Mouse (Mus musculus): ENCODE data around the gene Mcrip2. TPM values are rescaled to one million over a fixed set of nuclear protein-coding genes. Genes with fewer than 3 reads are reported as not detected.

The Mcrip2 gene
- total RNA-seq, 2 experiments from 2014 or later = 30.6 to 32.6 TPM

GRCm38 (mm10) chr17:25866172-25866571 lies 2.4 kb downstream of the Mcrip2 start:
- DNase-seq (ENCODE audit: low spot score in 2 of 2) = no peak

GRCm38 (mm10) chr17:25865288-25865687 lies 3.3 kb downstream of the Mcrip2 start:
- DNase-seq (ENCODE audit: low spot score in 2 of 2) = no peak

- no peak for DNase-seq (ENCODE audit: low spot score in 2 of 2)
Measured at GRCm38 (mm10) chr17:25864311-25864710, 4.3 kb downstream of the Mcrip2 start.

DNA sequence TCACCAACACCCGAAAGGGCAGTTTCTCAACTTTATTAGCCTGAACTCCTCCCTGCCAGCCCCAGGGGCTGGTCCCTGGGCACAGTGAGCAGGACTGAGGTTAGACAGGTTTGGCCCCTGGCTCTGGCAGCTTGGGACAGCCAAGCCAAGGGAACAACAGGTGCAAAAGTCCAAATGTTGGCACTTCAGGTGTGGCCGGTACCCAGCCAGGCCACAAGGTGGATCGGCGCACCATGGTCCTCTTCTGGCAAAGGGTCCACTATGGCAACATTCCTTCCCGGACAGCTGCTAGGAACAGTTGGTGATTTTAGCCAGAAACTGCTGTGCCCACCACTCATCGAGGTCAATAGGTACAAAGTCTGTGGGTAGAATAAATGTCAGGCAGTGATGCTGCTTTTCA lies 4.9 kb downstream of the Mcrip2 start:
- DNase-seq (ENCODE audit: low spot score in 2 of 2) = no peak

- no peak for DNase-seq (ENCODE audit: low spot score in 2 of 2)
Measured at GRCm38 (mm10) chr17:25861704-25862612, 6.6 kb downstream of the Mcrip2 start.

GRCm38 (mm10) chr17:25860832-25861703 lies 7.5 kb downstream of the Mcrip2 start, which contains the start of gene Wdr90:
Wdr90 (minus strand) TSS chr17:25861501.
- peak; percentile 89 to 90 for DNase-seq (ENCODE audit: low spot score in 2 of 2)

DNA sequence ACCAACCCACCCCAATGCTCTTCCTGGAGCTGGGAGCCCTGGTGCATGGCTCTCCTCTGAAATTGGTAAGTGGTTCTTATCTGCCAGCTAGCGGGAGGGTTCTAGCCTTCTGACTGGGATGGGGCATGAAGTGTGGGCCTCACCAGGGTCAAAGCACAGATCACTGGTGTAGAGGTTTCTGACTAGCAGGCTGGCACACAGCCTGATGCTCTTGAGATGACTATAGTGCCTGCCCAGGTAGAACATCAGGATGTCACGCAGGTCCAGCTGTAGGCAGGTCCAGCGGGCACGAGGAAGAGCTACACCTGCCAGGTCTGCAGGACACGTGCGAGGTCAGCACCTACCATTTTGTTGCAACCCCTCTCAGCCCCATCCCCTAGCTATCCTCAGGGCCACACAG lies 8.3 kb downstream of the Mcrip2 start:
- DNase-seq (ENCODE audit: low spot score in 2 of 2) = no peak

DNA sequence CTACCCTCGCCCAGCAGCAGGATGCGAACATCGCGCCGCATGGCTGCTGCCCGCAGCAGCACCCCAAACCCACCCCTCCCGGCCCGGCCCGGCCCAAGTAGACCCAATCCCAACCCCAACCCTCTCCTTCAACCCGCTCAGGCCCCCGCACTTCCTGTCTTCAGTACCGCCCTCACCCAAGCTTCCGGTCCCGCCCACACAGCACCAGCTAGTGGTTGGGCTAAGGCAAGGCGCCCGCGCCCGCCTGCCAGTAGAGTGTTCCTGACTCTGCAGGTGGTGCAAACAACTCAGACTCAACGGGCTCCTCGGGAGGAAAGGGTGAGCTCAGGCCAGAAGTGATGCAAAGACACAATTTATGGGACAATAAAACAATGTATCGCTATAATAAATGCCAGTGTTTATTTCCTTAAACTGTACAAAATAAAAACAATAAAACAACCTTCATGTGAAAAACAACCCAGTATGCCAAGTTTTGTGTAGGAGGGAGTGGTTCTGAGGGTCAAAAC lies 24.1 kb downstream of the Mcrip2 start, which contains the start of gene Rhot2:
Rhot2 (minus strand) TSS at position 456 of the 506 bp plus-strand sequence.
- peak; percentile 92 to 95 for DNase-seq (ENCODE audit: low spot score in 2 of 2)

GRCm38 (mm10) chr17:25843636-25844395 lies 24.7 kb downstream of the Mcrip2 start:
- no peak for DNase-seq (ENCODE audit: low spot score in 2 of 2)

- DNase-seq (ENCODE audit: low spot score in 2 of 2) = no peak
Measured at GRCm38 (mm10) chr17:25843122-25843521, 25.4 kb downstream of the Mcrip2 start.

- DNase-seq (ENCODE audit: low spot score in 2 of 2) = no peak
Measured at GRCm38 (mm10) chr17:25842509-25842908, 26.1 kb downstream of the Mcrip2 start.

GRCm38 (mm10) chr17:25841117-25841880 lies 27.3 kb downstream of the Mcrip2 start, which contains the start of gene Gm20683:
Gm20683 (minus strand) TSS chr17:25841763.
- no peak for DNase-seq (ENCODE audit: low spot score in 2 of 2)

GRCm38 (mm10) chr17:25840519-25840918 lies 28.0 kb downstream of the Mcrip2 start:
- no peak for DNase-seq (ENCODE audit: low spot score in 2 of 2)

DNA sequence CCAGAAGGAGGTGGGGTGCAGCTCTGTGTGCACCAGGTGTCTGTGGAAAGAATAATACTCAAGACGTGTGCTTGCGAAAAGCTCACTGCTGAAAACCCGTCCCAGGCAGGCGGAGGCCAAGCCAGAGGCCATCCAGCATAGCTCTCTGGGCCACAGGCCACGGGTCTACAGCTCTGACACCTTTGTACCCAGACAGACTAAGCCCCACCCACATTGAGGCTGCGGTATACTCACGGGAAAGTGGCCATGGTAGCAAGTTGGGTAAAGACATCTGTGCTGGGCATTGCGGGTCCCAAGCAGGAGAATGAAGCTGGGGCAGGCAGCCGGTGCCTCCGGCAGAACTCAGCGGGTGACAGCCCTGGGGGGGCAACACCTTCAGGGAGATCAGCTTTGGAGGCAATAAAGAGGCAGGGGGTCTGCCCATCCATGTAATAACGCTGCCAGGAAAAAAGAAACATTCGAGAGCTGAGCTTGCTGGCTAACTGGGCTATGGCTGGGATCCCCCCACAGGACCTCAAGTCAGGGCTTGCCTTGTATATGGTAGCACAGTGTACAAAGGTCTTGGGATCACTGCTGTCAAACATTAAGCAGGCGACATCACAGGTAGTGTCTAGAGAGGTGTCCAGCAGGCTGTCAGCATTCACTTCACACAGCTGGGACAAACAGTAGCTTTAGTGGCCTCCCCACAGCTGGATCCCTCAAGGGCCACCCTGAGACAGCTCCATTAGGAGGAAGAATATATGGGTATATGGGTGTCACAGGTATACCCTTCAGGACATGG lies 28.9 kb downstream of the Mcrip2 start:
- DNase-seq (ENCODE audit: low spot score in 2 of 2) = no peak

DNA sequence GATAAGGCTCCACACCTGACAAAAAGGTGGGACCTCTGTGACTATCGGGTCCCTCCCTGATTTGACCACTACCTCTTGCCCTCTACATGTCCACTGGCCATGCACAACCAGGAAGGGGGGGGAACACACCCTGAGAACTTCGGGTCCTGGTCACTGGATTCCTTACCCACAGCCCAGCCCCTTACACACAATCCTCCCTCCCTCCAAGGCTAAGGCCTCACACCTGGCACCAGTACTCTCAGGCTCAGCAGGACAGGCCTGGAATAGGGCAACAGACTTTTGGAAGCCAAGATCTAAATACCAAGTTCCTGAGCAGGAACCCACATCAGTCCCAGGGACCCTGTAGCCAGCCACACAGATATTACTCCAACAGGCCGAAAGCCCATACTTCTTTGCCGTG lies 29.7 kb downstream of the Mcrip2 start:
- no peak for DNase-seq (ENCODE audit: low spot score in 2 of 2)

GRCm38 (mm10) chr17:25837533-25837932 lies 31.0 kb downstream of the Mcrip2 start:
- DNase-seq (ENCODE audit: low spot score in 2 of 2) = no peak

- peak; percentile 83 to 89 for DNase-seq (ENCODE audit: low spot score in 2 of 2)
Measured at GRCm38 (mm10) chr17:25837076-25837410, 31.5 kb downstream of the Mcrip2 start, which contains the start of gene Rhbdl1. Rhbdl1 (minus strand) TSS chr17:25837295.

GRCm38 (mm10) chr17:25836397-25837075 lies 32.0 kb downstream of the Mcrip2 start:
- DNase-seq (ENCODE audit: low spot score in 2 of 2) = no peak

GRCm38 (mm10) chr17:25835816-25836215 lies 32.7 kb downstream of the Mcrip2 start:
- no peak for DNase-seq (ENCODE audit: low spot score in 2 of 2)

Data from layer of hippocampus, postnatal 10 days (tissue).